Mouse (Mus musculus) spleen, embryonic (tissue): Measurements from ENCODE around the gene Cyp2f2.

ENCODE experiments used
- CTCF ChIA-PET: fragments of 350-600 bp; sonication (Branson Sonifier 250); formaldehyde crosslinking; loops from one replicate; lab custom pipeline; 2022; lab: Charles Lee

The Cyp2f2 gene

GRCm38 (mm10) chr7:27178324-27179216, 58.9 kb downstream of the Cyp2f2 start, which contains the start of gene Rab4b:
Gene Rab4b (minus strand): TSS chr7:27178896.
- CTCF ChIA-PET, result interaction anchor here (0.7 to 2.2 kb wide), 3 partner anchors 11 to 991 kb away, joined by 4 to 7 read pairs (median 4); partner anchors contain the start of gene Fbl

GRCm38 (mm10) chr7:27179217-27179918, 59.7 kb downstream of the Cyp2f2 start:
- CTCF ChIA-PET, result interaction anchor here (0.7 to 2.2 kb wide), 2 partner anchors 20 to 990 kb away, joined by 4 to 7 read pairs; partner anchors contain the start of gene Fbl

GRCm38 (mm10) chr7:27180036-27180435, 60.3 kb downstream of the Cyp2f2 start:
- CTCF ChIA-PET, result interaction anchor here (2.2 kb wide), 1 partner anchor 20 kb away, joined by 7 read pairs; no protein-coding TSS in a partner anchor

GRCm38 (mm10) chr7:27180837-27181695, 61.4 kb downstream of the Cyp2f2 start, which contains the start of the genes Gm21983 and Mia:
Gene Gm21983 (minus strand): TSS chr7:27181086.
Gene Mia (minus strand): TSS chr7:27181157.
- CTCF ChIA-PET, result interaction anchor here (1.8 kb wide), 1 partner anchor 13 kb away, joined by 4 read pairs; no protein-coding TSS in a partner anchor

- CTCF ChIA-PET, result interaction anchor here (0.7 to 1.8 kb wide), 2 partner anchors 14 to 84 kb away, joined by 4 read pairs; no protein-coding TSS in a partner anchor
Observed at GRCm38 (mm10) chr7:27182498-27182897, 62.8 kb downstream of the Cyp2f2 start.
